Mouse (Mus musculus): Measurements from ENCODE around the gene Gm13305. TPM values are rescaled to one million over a fixed set of nuclear protein-coding genes. Genes with fewer than 3 reads are reported as not detected.

Gene Gm13305
- polyA plus RNA-seq, 1 experiment from 2014 or later, result not detected

Other genes with a start within 250 kb of the Gm13305 start
- gene Gm20878, start 227.0 kb downstream of the Gm13305 start, polyA plus RNA-seq (2014; fragmentation: Nextera tagmentation; extraction: Ambion mirVana), result 0.78 and 2.2 TPM in 2 replicates
- 0.49 TPM in 1 of 2 replicates, not detected in the other for gene Fam205a4, start 202.5 kb downstream of the Gm13305 start, polyA plus RNA-seq (2014; fragmentation: Nextera tagmentation; extraction: Ambion mirVana)
- gene Gm21093, start 133.9 kb downstream of the Gm13305 start, polyA plus RNA-seq (2014; fragmentation: Nextera tagmentation; extraction: Ambion mirVana), result 0.29 TPM in 1 of 2 replicates, not detected in the other
- not detected in 2 replicates for gene Gm3893, start 77.4 kb downstream of the Gm13305 start, polyA plus RNA-seq (2014; fragmentation: Nextera tagmentation; extraction: Ambion mirVana)
- not detected in 2 replicates for gene Gm13304, start 53.8 kb downstream of the Gm13305 start, polyA plus RNA-seq (2014; fragmentation: Nextera tagmentation; extraction: Ambion mirVana)
- gene Gm13306, start 15.2 kb downstream of the Gm13305 start, polyA plus RNA-seq (2014; fragmentation: Nextera tagmentation; extraction: Ambion mirVana), result not detected in 2 replicates
- gene Gm10600, start 72.0 kb upstream of the Gm13305 start, polyA plus RNA-seq (2014; fragmentation: Nextera tagmentation; extraction: Ambion mirVana), result not detected in 2 replicates
- 0.75 TPM in 1 of 2 replicates, not detected in the other for gene Ccl21b, start 87.2 kb upstream of the Gm13305 start, polyA plus RNA-seq (2014; fragmentation: Nextera tagmentation; extraction: Ambion mirVana)
- gene Gm21953, start 125.7 kb upstream of the Gm13305 start, polyA plus RNA-seq (2014; fragmentation: Nextera tagmentation; extraction: Ambion mirVana), result not detected in 2 replicates
- gene Fam205a3, start 149.7 kb upstream of the Gm13305 start, polyA plus RNA-seq (2014; fragmentation: Nextera tagmentation; extraction: Ambion mirVana), result 0.18 TPM in 1 of 2 replicates, not detected in the other